Mouse (Mus musculus) olfactory bulb, adult 2 months (tissue): ENCODE results near the gene Sec14l4.
"Not testable (repeated sequence)": the region's sequence is repeated elsewhere in the genome, so short reads cannot be mapped to it uniquely, and the experiment has no call there.

Experiments used
- CTCF ChIP-seq: fragments of 200-500 bp; IDR thresholded peaks from 2 replicates; pipeline ENCODE4 v1.5.1; 2012; ENCODE audit warnings: low read depth, mild to moderate bottlenecking, low read length, moderate library complexity; ENCODE audit not compliant: insufficient read depth
- POLR2A ChIP-seq: fragments of 200-500 bp; IDR thresholded peaks from 2 replicates; pipeline ENCODE4 v1.6.1; 2012; ENCODE audit warnings: mild to moderate bottlenecking, low read depth, low read length, moderate library complexity; ENCODE audit not compliant: insufficient read depth

- TF ChIP-seq POLR2A, CTCF: not testable (repeated sequence)
Observed at GRCm38 (mm10) chr11:4022111-4022510, 9.2 kb upstream of the Sec14l4 start.
